Mouse (Mus musculus): Measurements from ENCODE around the gene Sltm.

- TF ChIP-seq MXI1 (IDR thresholded peaks at IDR 0.05; ENCODE audit: low read depth, low read length) (no peak), CTCF (conservative IDR thresholded peaks at IDR 0.05 in 1 of 2, IDR thresholded peaks at IDR 0.05 in 1 of 2; ENCODE audit: low read depth in 2 of 2, low read length in 2 of 2) (no peak), EP300 (IDR thresholded peaks at IDR 0.05; ENCODE audit: low read length) (no peak), BHLHE40 (IDR thresholded peaks at IDR 0.05; ENCODE audit: low read depth, low read length) (no peak), SMC3 (IDR thresholded peaks at IDR 0.05; ENCODE audit: low read depth, low read length) (no peak), POLR2A (IDR thresholded peaks at IDR 0.05; ENCODE audit: low read depth, low read length) (no peak), MAFK (IDR thresholded peaks at IDR 0.05; ENCODE audit: insufficient replicate concordance, low read length) (no peak), RAD21 (IDR thresholded peaks at IDR 0.05; ENCODE audit: low read depth, low read length) (no peak), POLR2AphosphoS2 (IDR thresholded peaks at IDR 0.05; ENCODE audit: low read depth, low read length) (no peak), MAZ (IDR thresholded peaks at IDR 0.05; ENCODE audit: low read depth, low read length) (no peak), HCFC1 (IDR thresholded peaks at IDR 0.05; ENCODE audit: low read depth, low read length) (no peak), IRF4 (IDR thresholded peaks at IDR 0.05; ENCODE audit: low read depth, low read length) (no peak), KAT2A (IDR thresholded peaks at IDR 0.05; ENCODE audit: insufficient replicate concordance, low read length) (no peak)
Observed at GRCm38 (mm10) chr9:70506787-70507186, 35.8 kb upstream of the Sltm start.

Measured in CH12.LX (cell line).